Mouse (Mus musculus): Measurements from ENCODE around the gene Fancd2. TPM values are rescaled to one million over a fixed set of nuclear protein-coding genes. Genes with fewer than 3 reads are reported as not detected.

Gene Fancd2
- polyA plus RNA-seq, 1 experiment from 2014 or later: 7.3 TPM

- no peak overlapping the region for H3K4me2 ChIP-seq (ENCODE audit: low read depth, low read length)
- H3K9ac ChIP-seq (ENCODE audit: low read depth, low read length): no peak overlapping the region
- H3K4me3 ChIP-seq (ENCODE audit: low read depth, low read length): no peak overlapping the region
- H3K27ac ChIP-seq (ENCODE audit: low read length): no peak overlapping the region
- 76% methylated on average over 1 of the region's 1 CpGs for WGBS (ENCODE audit: insufficient replicate concordance)
- H3K9me3 ChIP-seq (replicated peaks; ENCODE audit: control insufficient read depth, low read length): no peaks in the 10 kb centered on the region
- no peaks in the 10 kb centered on the region for H3K27me3 ChIP-seq (ENCODE audit: control insufficient read depth, insufficient read depth, low read depth, low read length)
- H3K4me1 ChIP-seq (ENCODE audit: control insufficient read depth, low read depth, low read length): no peaks in the 10 kb centered on the region
- no peak for ATAC-seq (ENCODE audit: low read depth)
- peaks cover 11% of the 10 kb centered on the region; the same call in 1 of the 2 replicates for H3K36me3 ChIP-seq (ENCODE audit: control insufficient read depth, insufficient read depth)
Observed at GRCm38 (mm10) chr6:113564557-113564956, 33.1 kb downstream of the Fancd2 start.

- H3K9ac ChIP-seq (ENCODE audit: low read depth, low read length): no peak overlapping the region
- no peak overlapping the region for H3K4me2 ChIP-seq (ENCODE audit: low read depth, low read length)
- no peaks in the 10 kb centered on the region for H3K27me3 ChIP-seq (ENCODE audit: control insufficient read depth, insufficient read depth, low read depth, low read length)
- no peaks in the 10 kb centered on the region for H3K4me1 ChIP-seq (ENCODE audit: control insufficient read depth, low read depth, low read length)
- no peak overlapping the region for H3K4me3 ChIP-seq (ENCODE audit: low read depth, low read length)
- peaks cover 8% of the 10 kb centered on the region for H3K36me3 ChIP-seq (ENCODE audit: control insufficient read depth, insufficient read depth)
- no peaks in the 10 kb centered on the region for H3K9me3 ChIP-seq (replicated peaks; ENCODE audit: control insufficient read depth, low read length)
- WGBS (ENCODE audit: insufficient replicate concordance): 90% methylated on average over 6 of the region's 6 CpGs
- H3K27ac ChIP-seq (ENCODE audit: low read length): no peak overlapping the region
- no peak for ATAC-seq (ENCODE audit: low read depth)
Observed at GRCm38 (mm10) chr6:113576044-113576443, 44.6 kb downstream of the Fancd2 start.

GRCm38 (mm10) chr6:113579306-113579705 lies 47.8 kb downstream of the Fancd2 start:
- H3K4me2 ChIP-seq (ENCODE audit: low read depth, low read length): no peak overlapping the region
- H3K27ac ChIP-seq (ENCODE audit: low read length): no peak overlapping the region
- H3K4me1 ChIP-seq (ENCODE audit: control insufficient read depth, low read depth, low read length): no peaks in the 10 kb centered on the region
- H3K9me3 ChIP-seq (replicated peaks; ENCODE audit: control insufficient read depth, low read length): no peaks in the 10 kb centered on the region
- WGBS (ENCODE audit: insufficient replicate concordance): 81% methylated on average over 3 of the region's 3 CpGs
- peaks cover 5% of the 10 kb centered on the region for H3K36me3 ChIP-seq (ENCODE audit: control insufficient read depth, insufficient read depth)
- ATAC-seq (ENCODE audit: low read depth): no peak
- no peak overlapping the region for H3K4me3 ChIP-seq (ENCODE audit: low read depth, low read length)
- H3K9ac ChIP-seq (ENCODE audit: low read depth, low read length): no peak overlapping the region
- no peaks in the 10 kb centered on the region for H3K27me3 ChIP-seq (ENCODE audit: control insufficient read depth, insufficient read depth, low read depth, low read length)

- Histone ChIP-seq H3K27ac (ENCODE audit: low read length) (no peak overlapping the region), H3K36me3 (ENCODE audit: control insufficient read depth, insufficient read depth) (no peaks in the 10 kb centered on the region; the same call in 1 of the 2 replicates), H3K4me2 (ENCODE audit: low read depth, low read length) (no peak overlapping the region), H3K4me3 (ENCODE audit: low read depth, low read length) (no peak overlapping the region), H3K9ac (ENCODE audit: low read depth, low read length) (no peak overlapping the region), H3K9me3 (replicated peaks; ENCODE audit: control insufficient read depth, low read length) (no peaks in the 10 kb centered on the region), H3K27me3 (ENCODE audit: control insufficient read depth, insufficient read depth, low read depth, low read length) (no peaks in the 10 kb centered on the region), H3K4me1 (ENCODE audit: control insufficient read depth, low read depth, low read length) (no peaks in the 10 kb centered on the region)
- no peak for ATAC-seq (ENCODE audit: low read depth)
- WGBS (ENCODE audit: insufficient replicate concordance): 83% methylated on average over 4 of the region's 4 CpGs
Observed at GRCm38 (mm10) chr6:113583023-113583422, 51.5 kb downstream of the Fancd2 start.

- Histone ChIP-seq H3K27ac (ENCODE audit: low read length) (no peak overlapping the region), H3K4me3 (ENCODE audit: low read depth, low read length) (no peak overlapping the region), H3K9ac (ENCODE audit: low read depth, low read length) (no peak overlapping the region), H3K4me2 (ENCODE audit: low read depth, low read length) (no peak overlapping the region), H3K4me1 (ENCODE audit: control insufficient read depth, low read depth, low read length) (no peaks in the 10 kb centered on the region), H3K27me3 (ENCODE audit: control insufficient read depth, insufficient read depth, low read depth, low read length) (no peaks in the 10 kb centered on the region), H3K9me3 (replicated peaks; ENCODE audit: control insufficient read depth, low read length) (no peaks in the 10 kb centered on the region), H3K36me3 (ENCODE audit: control insufficient read depth, insufficient read depth) (no peaks in the 10 kb centered on the region; the same call in 1 of the 2 replicates)
- no peak for ATAC-seq (ENCODE audit: low read depth)
- 76% methylated on average over 5 of the region's 5 CpGs for WGBS (ENCODE audit: insufficient replicate concordance)
Observed at GRCm38 (mm10) chr6:113585065-113585464, 53.6 kb downstream of the Fancd2 start.

GRCm38 (mm10) chr6:113586466-113587183 lies 55.1 kb downstream of the Fancd2 start:
- ATAC-seq (ENCODE audit: low read depth): 0 out of 2 replicates have a peak, but pooled peaks have one; percentile 13
- H3K9ac ChIP-seq (ENCODE audit: low read depth, low read length): no peak overlapping the region
- no peaks in the 10 kb centered on the region for H3K4me1 ChIP-seq (ENCODE audit: control insufficient read depth, low read depth, low read length)
- no peak overlapping the region for H3K4me3 ChIP-seq (ENCODE audit: low read depth, low read length)
- no peaks in the 10 kb centered on the region; the same call in 1 of the 2 replicates for H3K36me3 ChIP-seq (ENCODE audit: control insufficient read depth, insufficient read depth)
- no peak overlapping the region for H3K27ac ChIP-seq (ENCODE audit: low read length)
- H3K9me3 ChIP-seq (replicated peaks; ENCODE audit: control insufficient read depth, low read length): no peaks in the 10 kb centered on the region
- H3K27me3 ChIP-seq (ENCODE audit: control insufficient read depth, insufficient read depth, low read depth, low read length): no peaks in the 10 kb centered on the region
- no peak overlapping the region for H3K4me2 ChIP-seq (ENCODE audit: low read depth, low read length)
- 74% methylated on average over 5 of the region's 5 CpGs for WGBS (ENCODE audit: insufficient replicate concordance)

GRCm38 (mm10) chr6:113592637-113593036 lies 61.2 kb downstream of the Fancd2 start:
- 82% methylated on average over 2 of the region's 2 CpGs for WGBS (ENCODE audit: insufficient replicate concordance)
- no peak overlapping the region for H3K4me2 ChIP-seq (ENCODE audit: low read depth, low read length)
- no peak for ATAC-seq (ENCODE audit: low read depth)

GRCm38 (mm10) chr6:113597945-113598344 lies 66.5 kb downstream of the Fancd2 start:
- Histone ChIP-seq H3K36me3 (ENCODE audit: control insufficient read depth, insufficient read depth) (no peaks in the 10 kb centered on the region), H3K4me2 (ENCODE audit: low read depth, low read length) (no peak overlapping the region), H3K27ac (ENCODE audit: low read length) (no peak overlapping the region), H3K9me3 (replicated peaks; ENCODE audit: control insufficient read depth, low read length) (no peaks in the 10 kb centered on the region), H3K27me3 (ENCODE audit: control insufficient read depth, insufficient read depth, low read depth, low read length) (no peaks in the 10 kb centered on the region), H3K4me3 (ENCODE audit: low read depth, low read length) (no peak overlapping the region), H3K9ac (ENCODE audit: low read depth, low read length) (no peak overlapping the region), H3K4me1 (ENCODE audit: control insufficient read depth, low read depth, low read length) (peaks cover 4% of the 10 kb centered on the region; the same call in 1 of the 2 replicates)
- ATAC-seq (ENCODE audit: low read depth): no peak
- WGBS (ENCODE audit: insufficient replicate concordance): 76% methylated on average over 4 of the region's 4 CpGs

More at GRCm38 (mm10) chr6:113592637-113593036, 61.2 kb downstream of the Fancd2 start:
- H3K36me3 ChIP-seq (ENCODE audit: control insufficient read depth, insufficient read depth): no peaks in the 10 kb centered on the region
- H3K4me3 ChIP-seq (ENCODE audit: low read depth, low read length): no peak overlapping the region
- H3K4me1 ChIP-seq (ENCODE audit: control insufficient read depth, low read depth, low read length): no peaks in the 10 kb centered on the region
- H3K9me3 ChIP-seq (replicated peaks; ENCODE audit: control insufficient read depth, low read length): no peaks in the 10 kb centered on the region
- no peak overlapping the region for H3K9ac ChIP-seq (ENCODE audit: low read depth, low read length)
- no peak overlapping the region for H3K27ac ChIP-seq (ENCODE audit: low read length)
- H3K27me3 ChIP-seq (ENCODE audit: control insufficient read depth, insufficient read depth, low read depth, low read length): no peaks in the 10 kb centered on the region

GRCm38 (mm10) chr6:113599833-113600232 lies 68.4 kb downstream of the Fancd2 start:
- H3K4me3 ChIP-seq (ENCODE audit: low read depth, low read length): no peak overlapping the region
- H3K9me3 ChIP-seq (replicated peaks; ENCODE audit: control insufficient read depth, low read length): no peaks in the 10 kb centered on the region
- no peak overlapping the region for H3K4me2 ChIP-seq (ENCODE audit: low read depth, low read length)
- H3K36me3 ChIP-seq (ENCODE audit: control insufficient read depth, insufficient read depth): no peaks in the 10 kb centered on the region
- 78% methylated on average over 5 of the region's 5 CpGs for WGBS (ENCODE audit: insufficient replicate concordance)
- H3K27ac ChIP-seq (ENCODE audit: low read length): no peak overlapping the region
- no peaks in the 10 kb centered on the region for H3K27me3 ChIP-seq (ENCODE audit: control insufficient read depth, insufficient read depth, low read depth, low read length)
- ATAC-seq (ENCODE audit: low read depth): no peak
- peaks cover 5% of the 10 kb centered on the region; the same call in 1 of the 2 replicates for H3K4me1 ChIP-seq (ENCODE audit: control insufficient read depth, low read depth, low read length)
- no peak overlapping the region for H3K9ac ChIP-seq (ENCODE audit: low read depth, low read length)

Measured in liver, embryonic 16.5 days (tissue).